Mouse (Mus musculus): Measurements from ENCODE around the gene Dact3. TPM values are rescaled to one million over a fixed set of nuclear protein-coding genes. Genes with fewer than 3 reads are reported as not detected.

The Dact3 gene
- polyA plus RNA-seq, 1 experiment from 2014 or later, result 3.5 TPM

GRCm38 (mm10) chr7:16924037-16924834, 49.1 kb downstream of the Dact3 start, which contains the start of gene Calm3:
Gene Calm3, minus strand, starts transcription at chr7:16924114.
- DNase-seq (ENCODE audit: low spot score) (peak; percentile 99), ATAC-seq (ENCODE audit: low FRiP score, low TSS enrichment) (peak; percentile 93)
- Histone ChIP-seq H3K4me2 (replicated peaks; ENCODE audit: low read depth) (peak within 1 kb of the TSS; percentile 93), H3K27ac (replicated peaks) (peak within 1 kb of the TSS; percentile 89), H3K9ac (ENCODE audit: low read length) (peak within 1 kb of the TSS; percentile 88), H3K4me3 (ENCODE audit: low read depth, low read length) (peak within 1 kb of the TSS; percentile 90), H3K36me3 (ENCODE audit: control insufficient read depth, insufficient read depth, low read length) (no peaks in the 10 kb centered on the region), H3K4me1 (replicated peaks; ENCODE audit: control insufficient read depth, insufficient read depth) (peaks cover 18% of the 10 kb centered on the region), H3K27me3 (ENCODE audit: control insufficient read depth, insufficient read depth, low read length) (no peaks in the 10 kb centered on the region), H3K9me3 (ENCODE audit: control insufficient read depth, low read length) (no peaks in the 10 kb centered on the region)
- TF ChIP-seq EP300 (optimal IDR thresholded peaks at IDR 0.05) (peak; percentile 91), CTCF (IDR thresholded peaks at IDR 0.05; ENCODE audit: low read depth) (peak; percentile 26)
- 2% methylated on average over 62 of the region's 64 CpGs for WGBS

GRCm38 (mm10) chr7:16928341-16928740, 53.2 kb downstream of the Dact3 start:
- ATAC-seq (ENCODE audit: low FRiP score, low TSS enrichment), result no peak
- no peak overlapping the region for H3K4me3 ChIP-seq (ENCODE audit: low read depth, low read length)
- H3K9ac ChIP-seq (ENCODE audit: low read length), result no peak overlapping the region
- no peak for DNase-seq (ENCODE audit: low spot score)
- no peaks in the 10 kb centered on the region for H3K4me1 ChIP-seq (replicated peaks; ENCODE audit: control insufficient read depth, insufficient read depth)
- no peak overlapping the region for H3K27ac ChIP-seq (replicated peaks)
- WGBS, result 33% methylated on average over 2 of the region's 2 CpGs
- H3K4me2 ChIP-seq (replicated peaks; ENCODE audit: low read depth), result no peak overlapping the region
- no peaks in the 10 kb centered on the region for H3K36me3 ChIP-seq (ENCODE audit: control insufficient read depth, insufficient read depth, low read length)
- TF ChIP-seq CTCF (IDR thresholded peaks at IDR 0.05; ENCODE audit: low read depth) (peak; percentile 27), EP300 (optimal IDR thresholded peaks at IDR 0.05) (no peak)
- H3K9me3 ChIP-seq (ENCODE audit: control insufficient read depth, low read length), result no peaks in the 10 kb centered on the region
- no peaks in the 10 kb centered on the region for H3K27me3 ChIP-seq (ENCODE audit: control insufficient read depth, insufficient read depth, low read length)

GRCm38 (mm10) chr7:16930850-16931249, 55.7 kb downstream of the Dact3 start:
- no peaks in the 10 kb centered on the region for H3K9me3 ChIP-seq (ENCODE audit: control insufficient read depth, low read length)
- ATAC-seq (ENCODE audit: low FRiP score, low TSS enrichment) (peak; percentile 27; the same call in 1 of the 2 replicates), DNase-seq (ENCODE audit: low spot score) (peak; percentile 64)
- no peaks in the 10 kb centered on the region for H3K27me3 ChIP-seq (ENCODE audit: control insufficient read depth, insufficient read depth, low read length)
- H3K4me2 ChIP-seq (replicated peaks; ENCODE audit: low read depth), result no peak overlapping the region
- TF ChIP-seq CTCF (IDR thresholded peaks at IDR 0.05; ENCODE audit: low read depth) (peak; percentile 81), EP300 (optimal IDR thresholded peaks at IDR 0.05) (no peak)
- H3K27ac ChIP-seq (replicated peaks), result no peak overlapping the region
- no peaks in the 10 kb centered on the region for H3K4me1 ChIP-seq (replicated peaks; ENCODE audit: control insufficient read depth, insufficient read depth)
- H3K4me3 ChIP-seq (ENCODE audit: low read depth, low read length), result no peak overlapping the region
- H3K36me3 ChIP-seq (ENCODE audit: control insufficient read depth, insufficient read depth, low read length), result no peaks in the 10 kb centered on the region
- WGBS, result 3% methylated on average over 1 of the region's 1 CpGs
- no peak overlapping the region for H3K9ac ChIP-seq (ENCODE audit: low read length)

GRCm38 (mm10) chr7:16931968-16932627, 57.0 kb downstream of the Dact3 start:
- Histone ChIP-seq H3K4me3 (ENCODE audit: low read depth, low read length) (no peak overlapping the region), H3K27ac (replicated peaks) (no peak overlapping the region), H3K9me3 (ENCODE audit: control insufficient read depth, low read length) (no peaks in the 10 kb centered on the region), H3K36me3 (ENCODE audit: control insufficient read depth, insufficient read depth, low read length) (no peaks in the 10 kb centered on the region), H3K27me3 (ENCODE audit: control insufficient read depth, insufficient read depth, low read length) (no peaks in the 10 kb centered on the region), H3K9ac (ENCODE audit: low read length) (no peak overlapping the region), H3K4me2 (replicated peaks; ENCODE audit: low read depth) (no peak overlapping the region), H3K4me1 (replicated peaks; ENCODE audit: control insufficient read depth, insufficient read depth) (no peaks in the 10 kb centered on the region)
- TF ChIP-seq CTCF (IDR thresholded peaks at IDR 0.05; ENCODE audit: low read depth) (peak; percentile 95), EP300 (optimal IDR thresholded peaks at IDR 0.05) (no peak)
- peak; percentile 51; the same call in 1 of the 2 replicates for ATAC-seq (ENCODE audit: low FRiP score, low TSS enrichment)
- 17% methylated on average over 14 of the region's 14 CpGs for WGBS
- DNase-seq (ENCODE audit: low spot score), result peak; percentile 80

GRCm38 (mm10) chr7:16932704-16933577, 57.8 kb downstream of the Dact3 start:
- no peaks in the 10 kb centered on the region for H3K36me3 ChIP-seq (ENCODE audit: control insufficient read depth, insufficient read depth, low read length)
- DNase-seq (ENCODE audit: low spot score) (peak; percentile 54), ATAC-seq (ENCODE audit: low FRiP score, low TSS enrichment) (no peak; the same call in 1 of the 2 replicates)
- no peaks in the 10 kb centered on the region for H3K4me1 ChIP-seq (replicated peaks; ENCODE audit: control insufficient read depth, insufficient read depth)
- TF ChIP-seq CTCF (IDR thresholded peaks at IDR 0.05; ENCODE audit: low read depth), result peak; percentile 84
- no peak for TF ChIP-seq EP300 (optimal IDR thresholded peaks at IDR 0.05)
- no peaks in the 10 kb centered on the region for H3K9me3 ChIP-seq (ENCODE audit: control insufficient read depth, low read length)
- H3K4me2 ChIP-seq (replicated peaks; ENCODE audit: low read depth), result no peak overlapping the region
- no peaks in the 10 kb centered on the region for H3K27me3 ChIP-seq (ENCODE audit: control insufficient read depth, insufficient read depth, low read length)
- no peak overlapping the region for H3K27ac ChIP-seq (replicated peaks)
- H3K9ac ChIP-seq (ENCODE audit: low read length), result no peak overlapping the region
- H3K4me3 ChIP-seq (ENCODE audit: low read depth, low read length), result no peak overlapping the region
- 34% methylated on average over 13 of the region's 14 CpGs for WGBS

Other genes starting within 250 kb of the Dact3 start
- not detected in 2 replicates for gene Ceacam15, start 199.6 kb upstream of the Dact3 start, polyA plus RNA-seq (2015; fragmentation: Nextera tagmentation; extraction: Ambion mirVana)
- gene Ceacam9, start 153.4 kb upstream of the Dact3 start, polyA plus RNA-seq (2015; fragmentation: Nextera tagmentation; extraction: Ambion mirVana), result not detected in 2 replicates
- gene Ap2s1, start 136.9 kb upstream of the Dact3 start, polyA plus RNA-seq (2015; fragmentation: Nextera tagmentation; extraction: Ambion mirVana), result 225 and 229 TPM in 2 replicates
- gene Slc1a5, start 94.0 kb upstream of the Dact3 start, polyA plus RNA-seq (2015; fragmentation: Nextera tagmentation; extraction: Ambion mirVana), result 48.6 and 53.5 TPM in 2 replicates
- gene Strn4, start 59.4 kb upstream of the Dact3 start, polyA plus RNA-seq (2015; fragmentation: Nextera tagmentation; extraction: Ambion mirVana), result 45.1 and 45.2 TPM in 2 replicates
- gene Fkrp, start 58.6 kb upstream of the Dact3 start, polyA plus RNA-seq (2015; fragmentation: Nextera tagmentation; extraction: Ambion mirVana), result 14.2 and 14.5 TPM in 2 replicates
- gene Prkd2, start 32.4 kb upstream of the Dact3 start, polyA plus RNA-seq (2015; fragmentation: Nextera tagmentation; extraction: Ambion mirVana), result 7.5 and 8.8 TPM in 2 replicates
- 7.3 and 7.4 TPM in 2 replicates for gene Gng8, start 16.5 kb downstream of the Dact3 start, polyA plus RNA-seq (2015; fragmentation: Nextera tagmentation; extraction: Ambion mirVana)
- 1.5 and 1.6 TPM in 2 replicates for gene Ptgir, start 31.2 kb downstream of the Dact3 start, polyA plus RNA-seq (2015; fragmentation: Nextera tagmentation; extraction: Ambion mirVana)
- gene Calm3, start 48.8 kb downstream of the Dact3 start, polyA plus RNA-seq (2015; fragmentation: Nextera tagmentation; extraction: Ambion mirVana), result 49.1 and 58.7 TPM in 2 replicates
- 4.7 and 4.8 TPM in 2 replicates for gene Pnmal2, start 69.4 kb downstream of the Dact3 start, polyA plus RNA-seq (2015; fragmentation: Nextera tagmentation; extraction: Ambion mirVana)
- gene Pnmal1, start 84.4 kb downstream of the Dact3 start, polyA plus RNA-seq (2015; fragmentation: Nextera tagmentation; extraction: Ambion mirVana), result 1.7 and 1.8 TPM in 2 replicates
- 0.15 and 0.16 TPM in 2 replicates for gene Gm42372, start 107.8 kb downstream of the Dact3 start, polyA plus RNA-seq (2015; fragmentation: Nextera tagmentation; extraction: Ambion mirVana)
- gene Ccdc8, start 117.4 kb downstream of the Dact3 start, polyA plus RNA-seq (2015; fragmentation: Nextera tagmentation; extraction: Ambion mirVana), result 4.7 and 6.7 TPM in 2 replicates
- gene Ppp5c, start 152.6 kb downstream of the Dact3 start, polyA plus RNA-seq (2015; fragmentation: Nextera tagmentation; extraction: Ambion mirVana), result 51.6 and 57.5 TPM in 2 replicates
- 3.4 and 4.0 TPM in 2 replicates for gene Hif3a, start 187.1 kb downstream of the Dact3 start, polyA plus RNA-seq (2015; fragmentation: Nextera tagmentation; extraction: Ambion mirVana)
- gene Psg16, start 198.7 kb downstream of the Dact3 start, polyA plus RNA-seq (2015; fragmentation: Nextera tagmentation; extraction: Ambion mirVana), result 0.05 and 0.12 TPM in 2 replicates